Mouse (Mus musculus) thymus, adult 2 months (tissue): Measurements from ENCODE around the gene Ddx42.

Experiments used
- CTCF ChIP-seq: fragments of 200-500 bp; IDR thresholded peaks from 2 replicates; pipeline ENCODE4 v1.5.1; 2012; ENCODE audit warnings: mild to moderate bottlenecking, control low read depth, low read length, moderate library complexity, borderline replicate concordance; ENCODE audit not compliant: control insufficient read depth, poor library complexity, insufficient read depth; ENCODE audit errors: extremely low read depth
- POLR2A ChIP-seq: fragments of 200-500 bp; IDR thresholded peaks from 2 replicates; pipeline ENCODE4 v1.6.1; 2012; ENCODE audit warnings: mild to moderate bottlenecking, low read length, control low read depth, moderate library complexity; ENCODE audit not compliant: control insufficient read depth, poor library complexity, insufficient read depth; ENCODE audit errors: extremely low read depth

- TF ChIP-seq CTCF: no peak
- no peak for TF ChIP-seq POLR2A
These were observed 14.6 kb upstream of the Ddx42 start, which contains the start of gene Strada for GRCm38 (mm10) chr11:106202123-106202465.
